Mouse (Mus musculus) mammary gland, adult 2 months (tissue): ENCODE results near the gene Zbed4. TPM values are rescaled to one million over a fixed set of nuclear protein-coding genes. Genes with fewer than 3 reads are reported as not detected.

Experiments
- polyA plus RNA-seq: library from polyadenylated mRNA; depleted of rRNA; stranded (reverse); fragments of >200 nt; gene quantifications from 2 replicates; pipeline ENCODE4 v1.2.3, GENCODE M21; 2012; ENCODE audit warnings: low replicate concordance; rRNA removed

Gene Zbed4
- 3.0 and 4.5 TPM in 2 replicates for polyA plus RNA-seq

DNA sequence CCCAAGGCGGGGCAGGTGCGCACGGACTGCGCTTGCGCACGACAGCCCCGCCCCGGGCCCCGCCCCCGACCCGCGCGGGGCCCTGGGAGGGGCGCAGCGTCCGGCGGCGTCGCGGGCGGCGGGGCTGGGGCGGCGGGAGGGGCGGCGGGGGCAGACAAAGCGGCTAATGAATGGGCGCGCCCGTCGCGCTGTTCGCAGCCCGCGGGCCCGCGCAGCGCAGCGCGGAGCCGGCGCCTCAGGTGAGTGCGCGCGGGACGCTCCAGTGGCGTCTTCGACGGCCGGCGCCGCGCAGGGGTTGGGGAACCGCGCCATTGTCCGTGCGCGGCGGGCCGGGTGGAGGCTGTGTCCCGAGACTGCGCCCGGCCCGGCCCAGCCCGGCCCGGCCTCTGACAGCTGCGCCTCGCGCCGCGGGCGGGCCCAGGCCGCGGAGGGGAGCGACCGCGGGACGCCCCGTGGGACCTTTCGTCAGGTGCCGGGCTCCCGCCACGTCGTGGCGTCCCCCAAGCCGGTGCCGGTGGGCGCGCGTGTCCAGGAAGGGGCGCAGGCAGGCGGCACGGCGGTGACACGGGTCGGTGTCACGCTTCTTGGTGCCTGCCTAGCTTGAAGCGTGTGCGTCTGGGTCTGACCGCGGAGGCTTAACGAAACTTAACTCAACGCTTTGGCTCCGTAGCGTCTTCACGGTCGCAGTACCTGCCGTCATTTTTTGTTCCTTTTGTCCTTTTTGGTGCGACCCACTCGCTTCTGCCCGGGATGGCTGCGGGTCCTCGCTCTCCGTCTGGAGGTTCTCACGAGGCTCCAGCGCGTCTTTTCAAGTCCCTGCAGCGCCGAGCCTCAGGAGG is at the start of gene Zbed4:
Zbed4 (plus strand) TSS at position 97 of the 839 bp plus-strand sequence.

GRCm38 (mm10) chr15:88733834-88734571 is 17.5 kb upstream of the Zbed4 start, which contains the start of gene Brd1:
TSS of gene Brd1 (minus strand) at chr15:88734233.

GRCm38 (mm10) chr15:88819026-88819905 is 67.8 kb downstream of the Zbed4 start, which contains the start of the genes Alg12 and Creld2:
TSS of gene Alg12 (minus strand) at chr15:88819318.
TSS of gene Creld2 (plus strand) at chr15:88819646.

Other genes with a start within 250 kb of the Zbed4 start
- gene Zdhhc25, start 151.4 kb upstream of the Zbed4 start, polyA plus RNA-seq = not detected in 2 replicates
- 9.4 and 12.0 TPM in 2 replicates for gene Brd1, start 17.4 kb upstream of the Zbed4 start, polyA plus RNA-seq
- 19.0 and 22.9 TPM in 2 replicates for gene Alg12, start 67.7 kb downstream of the Zbed4 start, polyA plus RNA-seq
- 20.2 and 24.4 TPM in 2 replicates for gene Creld2, start 68.0 kb downstream of the Zbed4 start, polyA plus RNA-seq
- gene Pim3, start 110.5 kb downstream of the Zbed4 start, polyA plus RNA-seq = 32.9 and 70.2 TPM in 2 replicates
- not detected in 2 replicates for gene Ttll8, start 202.8 kb downstream of the Zbed4 start, polyA plus RNA-seq
- gene Mlc1, start 227.3 kb downstream of the Zbed4 start, polyA plus RNA-seq = 0.39 and 0.61 TPM in 2 replicates
- not detected in 2 replicates for gene Mov10l1, start 231.2 kb downstream of the Zbed4 start, polyA plus RNA-seq